Mouse (Mus musculus) G1E (cell line): ENCODE measurements around the gene Bhlhe41. TPM values are rescaled to one million over a fixed set of nuclear protein-coding genes. Genes with fewer than 3 reads are reported as not detected.

Experiments
- ATAC-seq: 2 replicates; pipeline ENCODE4 v1.8.0; 2016; ENCODE audit warnings: mild to moderate bottlenecking; ENCODE audit not compliant: insufficient number of reproducible peaks, poor library complexity, low FRiP score, severe bottlenecking; ENCODE audit errors: extremely low read depth
- DNase-seq: peaks from one replicate; pipeline ENCODE4 v3.0.0; 2012; ENCODE audit warnings: low spot score
- H3K27me3 ChIP-seq: 2 replicates; pipeline ENCODE4 v1.6.1; 2012; ENCODE audit warnings: mild to moderate bottlenecking, low read length, inconsistent platforms; ENCODE audit not compliant: insufficient read depth
- H3K36me3 ChIP-seq: replicated peaks from 2 replicates; pipeline ENCODE3; 2012; ENCODE audit warnings: mild to moderate bottlenecking, inconsistent platforms
- H3K4me1 ChIP-seq: 2 replicates; pipeline ENCODE4 v1.6.1; 2012; ENCODE audit warnings: low read depth, low read length, inconsistent platforms, mixed read lengths; ENCODE audit not compliant: insufficient read depth
- H3K4me3 ChIP-seq: 2 replicates; pipeline ENCODE4 v1.5.1; 2012; ENCODE audit warnings: low read depth, mild to moderate bottlenecking, inconsistent platforms, low read length, moderate library complexity, mixed read lengths
- H3K9me3 ChIP-seq: replicated peaks from 2 replicates; pipeline ENCODE4 v1.6.1; 2012; ENCODE audit warnings: inconsistent platforms
- CTCF ChIP-seq: IDR thresholded peaks from 2 replicates; pipeline ENCODE4 v1.5.1; 2012; ENCODE audit warnings: low read depth, low read length, inconsistent platforms, mixed read lengths
- GATA1 ChIP-seq: IDR thresholded peaks from 2 replicates; pipeline ENCODE4 v1.6.1; 2012; ENCODE audit warnings: borderline replicate concordance, low read length, inconsistent platforms, mixed read lengths
- GATA2 ChIP-seq: IDR thresholded peaks from 2 replicates; pipeline ENCODE4 v1.6.1; 2012; ENCODE audit warnings: low read depth, low read length, inconsistent platforms, borderline replicate concordance
- POLR2AphosphoS5 ChIP-seq: IDR thresholded peaks from 2 replicates; pipeline ENCODE4 v1.6.1; 2012; ENCODE audit warnings: low read depth, low read length, inconsistent platforms; ENCODE audit not compliant: insufficient replicate concordance
- TAL1 ChIP-seq: conservative IDR thresholded peaks from 2 replicates; pipeline ENCODE4 v1.6.1; 2012; ENCODE audit warnings: low read depth, low read length, inconsistent platforms, mixed read lengths
- polyA plus RNA-seq: library from polyadenylated mRNA; stranded (reverse); fragments of >175 nt; gene quantifications from 2 replicates; pipeline ENCODE4 v1.2.3, GENCODE M21; 2012
- total RNA-seq, 2 experiments: library from RNA; stranded (forward) in 1 of 2; stranded (reverse) in 1 of 2; fragments of 200-1000 nt in 1 of 2; fragments of >200 nt in 1 of 2; fragmentation: Nextera tagmentation in 1 of 2; gene quantifications; 2 replicates each; pipeline ENCODE4 v1.2.3; 2014 to 2017

The Bhlhe41 gene
- total and polyA plus RNA-seq, 3 experiments = 0.11 TPM; not detected in 2

DNA sequence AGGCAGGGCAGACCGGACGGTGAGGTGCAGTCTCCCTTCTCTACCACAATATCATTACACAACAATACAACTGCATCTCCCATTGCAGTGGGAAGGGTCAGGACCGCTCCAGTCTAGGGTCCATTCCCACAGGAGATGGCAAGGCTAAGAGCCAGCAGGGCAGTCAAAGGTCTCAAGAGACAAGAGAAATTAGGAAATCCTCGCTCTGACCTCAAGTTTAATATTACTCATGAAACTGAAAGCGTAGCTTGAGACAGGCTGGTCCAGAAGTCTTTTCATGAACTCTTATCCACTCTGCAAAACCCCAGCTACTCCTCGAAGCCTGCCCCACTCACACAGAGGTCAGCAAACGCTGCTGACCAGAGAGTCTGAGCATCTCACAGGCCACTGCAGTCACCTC is 7.9 kb downstream of the Bhlhe41 start:
- H3K4me1 ChIP-seq = no peaks in the 10 kb centered on the region
- H3K36me3 ChIP-seq = no peaks in the 10 kb centered on the region
- no peaks in the 10 kb centered on the region for H3K27me3 ChIP-seq
- TF ChIP-seq TAL1 (no peak), GATA2 (no peak), CTCF (no peak), POLR2AphosphoS5 (no peak), GATA1 (no peak)
- peaks cover 67% of the 10 kb centered on the region for H3K9me3 ChIP-seq
- H3K4me3 ChIP-seq = no peak overlapping the region
- no peak for DNase-seq
- no peak for ATAC-seq

DNA sequence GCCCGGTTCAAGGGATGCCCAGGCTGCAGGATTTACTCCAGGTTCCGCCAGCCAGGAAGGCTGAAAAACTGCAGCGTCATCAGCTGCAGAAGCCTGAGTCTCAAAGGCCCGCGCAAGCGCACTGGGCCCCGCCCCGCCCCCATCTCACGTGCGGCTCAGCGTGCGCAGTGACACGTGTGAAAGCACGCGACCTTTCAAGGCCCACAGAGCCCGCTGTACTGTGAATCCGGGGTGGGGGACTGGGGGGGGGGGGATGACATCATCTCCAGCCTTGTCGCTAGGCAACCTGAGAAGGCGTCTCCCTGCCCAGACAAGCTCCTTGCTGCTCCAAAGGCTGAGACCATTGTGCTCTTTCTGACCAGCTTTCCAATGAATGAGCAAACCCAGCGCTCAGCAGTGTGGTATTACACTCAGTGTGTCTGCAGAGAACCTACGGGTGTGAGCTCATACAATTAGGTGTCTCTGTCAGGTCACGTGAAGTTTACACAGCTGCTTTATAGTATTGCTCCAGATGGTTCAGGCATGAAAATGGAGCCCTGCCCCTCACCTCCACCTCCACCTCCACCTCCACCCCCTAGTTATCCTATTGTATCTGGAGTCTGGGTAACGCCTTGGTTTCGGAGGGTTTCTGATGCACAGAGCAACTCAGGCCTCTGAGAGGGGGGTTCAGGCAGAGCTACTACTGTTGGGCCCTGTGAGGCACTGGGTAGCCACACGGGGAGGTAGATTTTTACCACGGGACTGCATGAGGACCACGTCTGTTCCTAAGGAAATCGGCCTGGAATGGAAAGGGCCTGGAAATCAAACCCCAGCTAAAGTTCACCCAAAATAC is 9.4 kb downstream of the Bhlhe41 start:
- Histone ChIP-seq H3K27me3 (no peaks in the 10 kb centered on the region), H3K36me3 (no peaks in the 10 kb centered on the region), H3K4me3 (no peak overlapping the region), H3K9me3 (peaks cover 75% of the 10 kb centered on the region), H3K4me1 (no peaks in the 10 kb centered on the region)
- no peak for DNase-seq
- TF ChIP-seq TAL1 = no peak
- no peak for TF ChIP-seq GATA1
- no peak for TF ChIP-seq GATA2
- no peak for TF ChIP-seq POLR2AphosphoS5
- TF ChIP-seq CTCF = no peak
- no peak for ATAC-seq

DNA sequence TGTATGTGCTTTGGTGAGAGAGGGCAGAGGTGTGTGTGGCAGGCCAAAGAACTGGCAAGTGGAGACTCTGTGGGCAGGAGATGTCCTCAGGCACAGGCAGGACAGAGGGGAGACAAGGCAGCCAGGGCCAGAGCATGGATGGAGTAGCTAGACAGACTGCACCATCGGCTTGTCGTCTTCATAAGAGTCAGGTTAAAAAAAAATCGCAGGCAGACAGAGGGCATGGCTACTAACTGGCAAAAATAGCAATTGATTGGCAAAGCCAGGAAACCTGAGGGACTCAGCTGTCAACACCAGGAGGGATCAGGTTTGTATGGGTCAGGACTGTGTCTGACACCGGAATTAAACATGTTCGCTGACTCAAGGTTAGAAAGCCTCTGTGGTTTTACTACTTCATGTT is 10.6 kb downstream of the Bhlhe41 start:
- H3K4me1 ChIP-seq = no peaks in the 10 kb centered on the region
- H3K9me3 ChIP-seq = peaks cover 80% of the 10 kb centered on the region
- no peaks in the 10 kb centered on the region for H3K27me3 ChIP-seq
- H3K36me3 ChIP-seq = no peaks in the 10 kb centered on the region
- H3K4me3 ChIP-seq = no peak overlapping the region
- DNase-seq = no peak
- no peak for ATAC-seq
- TF ChIP-seq POLR2AphosphoS5 (no peak), CTCF (no peak), GATA2 (no peak), TAL1 (no peak), GATA1 (no peak)

DNA sequence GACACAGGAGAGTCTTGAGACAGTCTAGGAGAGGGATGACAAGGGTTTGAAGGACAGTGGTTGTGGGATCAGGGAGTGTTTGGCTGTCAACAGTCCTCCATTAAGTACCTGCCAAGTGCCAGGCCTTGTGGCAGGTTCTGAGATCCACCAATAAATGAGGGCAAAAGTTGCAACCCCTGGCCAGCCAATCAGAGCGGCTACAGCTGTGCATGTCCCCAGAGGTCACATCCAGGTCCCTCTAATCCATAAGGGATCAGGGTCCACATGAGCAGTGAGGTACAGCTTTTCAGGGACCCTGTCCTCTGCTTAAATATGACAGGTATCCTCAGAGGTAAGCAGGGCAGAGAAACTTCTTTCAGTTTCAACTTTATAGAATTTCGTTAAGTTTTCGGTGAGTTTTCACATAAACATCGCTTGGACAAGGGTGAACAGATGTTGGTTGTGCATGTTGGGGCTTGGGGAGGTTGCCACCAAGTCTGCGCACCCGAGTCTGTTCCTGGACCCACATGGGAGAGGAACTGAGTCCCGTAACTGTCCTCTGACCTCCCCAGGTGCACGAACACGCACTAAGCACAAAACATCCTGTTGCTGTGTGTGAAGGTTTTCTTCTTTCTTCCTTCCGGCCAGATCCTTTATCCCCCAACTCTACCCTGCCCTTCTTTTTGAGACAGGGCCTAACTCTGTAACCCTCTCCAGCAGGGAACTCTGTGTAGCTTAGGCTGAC is 11.8 kb downstream of the Bhlhe41 start:
- no peaks in the 10 kb centered on the region for H3K4me1 ChIP-seq
- ATAC-seq = no peak
- H3K27me3 ChIP-seq = no peaks in the 10 kb centered on the region
- no peaks in the 10 kb centered on the region for H3K36me3 ChIP-seq
- TF ChIP-seq GATA1 = no peak
- TF ChIP-seq GATA2 = no peak
- no peak for TF ChIP-seq TAL1
- no peak for TF ChIP-seq CTCF
- TF ChIP-seq POLR2AphosphoS5 = no peak
- H3K4me3 ChIP-seq = no peak overlapping the region
- DNase-seq = no peak
- H3K9me3 ChIP-seq = peaks cover 75% of the 10 kb centered on the region

DNA sequence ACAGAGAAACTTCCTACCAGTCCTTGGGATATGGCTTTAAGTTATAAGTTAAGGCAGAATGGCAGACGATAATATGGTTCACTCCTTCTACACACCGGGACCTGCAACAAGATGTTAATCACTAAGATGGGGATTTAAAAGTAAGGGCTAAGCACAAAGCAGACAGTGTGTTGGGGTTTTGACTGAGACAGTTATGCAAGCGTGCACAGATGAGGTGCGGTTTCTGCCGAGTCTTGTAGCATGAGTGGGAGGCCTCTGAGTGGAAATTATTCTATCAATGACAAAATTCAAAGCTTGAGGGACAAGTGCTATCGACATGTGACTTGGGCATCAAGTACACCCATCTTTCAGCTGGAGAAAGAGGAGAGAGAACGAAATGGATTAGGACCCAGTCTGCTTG is 12.7 kb downstream of the Bhlhe41 start:
- ATAC-seq (no peak), DNase-seq (no peak)
- Histone ChIP-seq H3K4me3 (no peak overlapping the region), H3K27me3 (no peaks in the 10 kb centered on the region), H3K4me1 (no peaks in the 10 kb centered on the region), H3K9me3 (peaks cover 73% of the 10 kb centered on the region), H3K36me3 (no peaks in the 10 kb centered on the region)
- no peak for TF ChIP-seq GATA2
- no peak for TF ChIP-seq CTCF
- no peak for TF ChIP-seq TAL1
- no peak for TF ChIP-seq GATA1
- TF ChIP-seq POLR2AphosphoS5 = no peak

DNA sequence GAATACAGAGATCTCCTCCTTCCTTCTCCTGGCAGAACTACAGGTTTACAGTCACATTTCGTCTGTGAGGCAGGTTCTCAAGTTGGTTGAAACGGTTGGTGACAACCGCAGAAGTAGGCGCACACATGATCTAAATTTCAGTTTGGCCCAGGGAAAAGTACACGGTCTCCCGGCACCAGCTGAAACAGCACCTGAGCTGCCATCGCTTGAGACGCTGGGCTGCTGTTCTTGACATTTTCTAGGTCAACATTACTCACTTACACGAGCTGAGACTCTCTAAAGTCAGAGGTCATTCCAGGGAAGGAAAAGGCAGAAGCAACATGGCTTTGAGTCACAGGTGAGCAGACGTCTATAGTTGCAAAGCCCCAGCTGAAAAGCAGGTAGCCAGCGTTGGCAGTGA is 13.4 kb downstream of the Bhlhe41 start:
- Histone ChIP-seq H3K4me3 (no peak overlapping the region), H3K27me3 (no peaks in the 10 kb centered on the region), H3K4me1 (no peaks in the 10 kb centered on the region), H3K36me3 (no peaks in the 10 kb centered on the region), H3K9me3 (peaks cover 74% of the 10 kb centered on the region)
- TF ChIP-seq GATA2 (no peak), POLR2AphosphoS5 (no peak), TAL1 (no peak), GATA1 (no peak), CTCF (no peak)
- ATAC-seq (no peak), DNase-seq (no peak)
